Mouse (Mus musculus) embryonic facial prominence, embryonic 15.5 days (tissue): ENCODE measurements around the gene Ppfibp2. TPM values are rescaled to one million over a fixed set of nuclear protein-coding genes. Genes with fewer than 3 reads are reported as not detected.

Source experiments
- ATAC-seq: fragments of 200-750 bp; cut with Nextera tagmentation; 2 replicates; pipeline ENCODE4 v1.8.0; 2017; ENCODE audit warnings: low read depth, moderate TSS enrichment; ENCODE audit not compliant: insufficient number of reproducible peaks, low FRiP score, low TSS enrichment
- H3K27ac ChIP-seq: fragments of 300-500 bp; sonication (generic); replicated peaks from 2 replicates; pipeline ENCODE4 v1.5.1; 2015; ENCODE audit warnings: mild to moderate bottlenecking, inconsistent platforms
- H3K27me3 ChIP-seq: fragments of 300-500 bp; sonication (generic); 2 replicates; pipeline ENCODE4 v1.6.1; 2015; ENCODE audit warnings: inconsistent platforms
- H3K36me3 ChIP-seq: fragments of 300-500 bp; sonication (generic); 2 replicates; pipeline ENCODE4 v1.6.1; 2015; ENCODE audit warnings: mild to moderate bottlenecking, inconsistent platforms
- H3K4me1 ChIP-seq: fragments of 300-500 bp; sonication (generic); 2 replicates; pipeline ENCODE4 v1.6.1; 2015; ENCODE audit warnings: inconsistent platforms
- H3K4me2 ChIP-seq: fragments of 300-500 bp; sonication (generic); replicated peaks from 2 replicates; pipeline ENCODE4 v1.6.1; 2015; ENCODE audit warnings: mild to moderate bottlenecking, inconsistent platforms
- H3K4me3 ChIP-seq: fragments of 300-500 bp; sonication (generic); replicated peaks from 2 replicates; pipeline ENCODE4 v1.5.1; 2015; ENCODE audit warnings: mild to moderate bottlenecking, inconsistent platforms
- H3K9ac ChIP-seq: fragments of 300-500 bp; sonication (generic); 2 replicates; pipeline ENCODE4 v1.6.1; 2015; ENCODE audit warnings: inconsistent platforms
- H3K9me3 ChIP-seq: fragments of 300-500 bp; sonication (generic); replicated peaks from 2 replicates; pipeline ENCODE4 v1.6.1; 2016; ENCODE audit warnings: inconsistent platforms
- WGBS: fragments of 180-500 bp; shearing (Covaris S2); methylation state at CpG from one replicate; pipeline ENCODE4 v1.1.7; 2015; 5-methylcytosine and 5-hydroxymethylcytosine counted together
- polyA plus RNA-seq: library from polyadenylated mRNA; unstranded; fragments of >200 nt; fragmentation: Nextera tagmentation; extraction: Ambion mirVana; gene quantifications from 2 replicates; pipeline ENCODE4 v1.2.1, GENCODE M21; 2015

The Ppfibp2 gene
- polyA plus RNA-seq, 1 experiment from 2014 or later, result 18.6 TPM

DNA sequence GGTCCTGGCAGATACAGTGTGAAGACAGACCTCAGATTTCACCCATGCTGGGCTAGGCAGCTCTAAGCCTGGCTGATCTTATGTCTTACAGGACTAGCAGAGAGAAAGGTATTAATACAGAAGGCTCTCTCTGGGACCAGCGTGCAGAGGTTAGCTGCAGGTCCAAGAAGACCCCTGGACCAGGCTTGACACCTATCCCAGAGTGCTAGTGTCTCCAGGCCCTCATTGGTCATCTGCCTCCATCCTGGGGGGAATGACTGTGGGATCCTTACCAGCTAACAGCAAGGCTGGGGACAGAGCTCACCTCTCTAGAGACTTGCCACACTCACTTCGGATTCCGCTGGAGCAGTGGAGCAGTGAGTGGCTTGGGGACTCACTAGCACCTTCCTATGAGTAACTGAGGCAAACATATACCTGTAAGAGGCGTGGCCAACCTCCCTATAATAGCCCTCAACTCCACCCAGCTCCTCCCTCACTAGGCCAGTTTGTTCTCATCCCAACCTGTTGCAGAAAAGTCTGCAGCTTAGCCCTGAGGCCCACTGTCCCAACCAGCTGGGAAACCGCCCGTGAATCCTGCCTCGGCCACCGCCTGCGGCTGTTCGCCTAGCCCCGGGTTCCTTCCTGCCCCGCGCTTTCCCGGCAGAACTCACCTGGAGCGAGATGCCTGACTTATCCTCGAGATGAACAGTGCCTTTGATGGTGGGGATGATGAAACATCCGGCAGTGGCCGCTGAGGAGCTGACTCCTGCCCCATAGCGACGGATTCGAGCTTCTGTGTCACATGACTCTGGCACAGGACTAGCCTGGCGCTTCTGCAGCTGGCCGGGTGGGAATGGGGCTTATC lies 162.5 kb downstream of the Ppfibp2 start, which contains the start of gene Cyb5r2:
Cyb5r2 (minus strand) TSS at position 725 of the 844 bp plus-strand sequence.
- ATAC-seq, result peak; percentile 60
- Histone ChIP-seq H3K4me1 (peaks cover 8% of the 10 kb centered on the region; the same call in 1 of the 2 replicates), H3K9me3 (no peaks in the 10 kb centered on the region), H3K4me3 (peak within 1 kb of the TSS; percentile 21), H3K27me3 (no peaks in the 10 kb centered on the region), H3K27ac (no peak within 1 kb of the TSS), H3K4me2 (peak within 1 kb of the TSS; percentile 46), H3K9ac (no peak within 1 kb of the TSS), H3K36me3 (no peaks in the 10 kb centered on the region)
- WGBS, result 12% methylated on average over 23 of the region's 23 CpGs

DNA sequence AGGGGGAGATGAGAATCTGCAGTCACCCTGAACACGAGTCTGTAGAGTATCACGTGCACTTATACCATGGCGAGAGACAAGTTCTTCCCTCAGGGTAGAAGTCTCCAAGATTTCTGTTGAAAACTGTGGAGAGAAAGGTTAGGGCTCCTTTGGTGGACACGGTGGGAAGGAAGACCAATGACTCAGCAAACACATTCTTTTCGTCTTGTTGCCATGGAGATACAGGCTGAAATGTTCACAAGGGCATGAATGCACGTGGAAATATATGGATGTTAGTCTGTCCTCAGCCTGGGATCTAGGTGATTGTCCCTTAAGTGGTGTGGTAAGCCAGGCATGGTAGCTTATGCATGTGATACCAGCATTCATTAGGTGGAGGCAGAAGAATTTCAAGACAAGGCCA lies 175.8 kb downstream of the Ppfibp2 start:
- Histone ChIP-seq H3K4me3 (no peak overlapping the region), H3K27me3 (no peaks in the 10 kb centered on the region), H3K9me3 (no peaks in the 10 kb centered on the region), H3K27ac (no peak overlapping the region), H3K36me3 (no peaks in the 10 kb centered on the region), H3K4me1 (no peaks in the 10 kb centered on the region), H3K4me2 (no peak overlapping the region), H3K9ac (no peak overlapping the region)
- WGBS, result 53% methylated on average over 6 of the region's 6 CpGs
- ATAC-seq, result no peak

DNA sequence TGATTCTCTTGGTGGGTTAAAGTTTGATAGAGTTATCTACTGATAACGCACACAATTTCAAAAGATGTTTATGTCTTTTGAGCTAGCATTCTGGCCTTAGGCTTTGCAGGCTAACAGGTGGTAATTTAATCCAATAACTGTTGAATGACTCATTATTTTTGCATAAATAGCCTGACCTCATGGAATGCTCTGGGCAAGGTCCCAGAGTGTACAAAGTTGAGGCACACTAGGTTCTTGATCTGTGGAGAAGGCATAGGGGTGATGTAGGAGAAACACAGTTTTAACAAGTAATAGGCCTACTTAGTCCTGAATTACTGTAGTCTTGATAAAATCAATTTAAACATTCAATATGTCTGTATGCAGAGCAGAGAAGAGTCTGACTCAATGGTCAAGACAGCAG lies 183.2 kb downstream of the Ppfibp2 start:
- 77% methylated on average over 1 of the region's 1 CpGs for WGBS
- Histone ChIP-seq H3K9me3 (no peaks in the 10 kb centered on the region), H3K27me3 (no peaks in the 10 kb centered on the region), H3K4me1 (no peaks in the 10 kb centered on the region), H3K36me3 (no peaks in the 10 kb centered on the region), H3K4me3 (no peak overlapping the region), H3K4me2 (no peak overlapping the region), H3K27ac (no peak overlapping the region), H3K9ac (no peak overlapping the region)
- ATAC-seq, result no peak

DNA sequence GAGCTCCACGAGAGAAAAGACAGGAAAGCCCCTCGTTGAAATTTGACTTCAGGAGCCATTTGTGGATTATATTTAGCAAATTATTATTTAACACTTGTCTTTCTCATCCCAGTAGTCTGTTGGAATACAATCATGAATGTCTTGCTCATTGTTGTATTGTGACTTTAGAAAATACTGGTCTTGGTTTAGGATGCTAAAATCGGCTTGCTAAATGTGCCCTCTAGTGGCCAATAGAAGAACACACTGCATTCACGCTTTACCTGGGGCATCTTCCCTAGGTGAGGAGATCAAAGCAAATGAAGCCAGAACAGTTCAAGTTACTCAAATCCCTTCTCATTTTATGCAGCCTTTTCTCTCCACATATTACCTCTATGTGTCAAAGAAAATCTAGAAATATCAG lies 184.6 kb downstream of the Ppfibp2 start:
- Histone ChIP-seq H3K27me3 (no peaks in the 10 kb centered on the region), H3K9me3 (no peaks in the 10 kb centered on the region), H3K27ac (no peak overlapping the region), H3K4me2 (no peak overlapping the region), H3K4me3 (no peak overlapping the region), H3K4me1 (no peaks in the 10 kb centered on the region), H3K36me3 (no peaks in the 10 kb centered on the region), H3K9ac (no peak overlapping the region)
- WGBS, result 43% methylated on average over 4 of the region's 4 CpGs
- no peak for ATAC-seq

DNA sequence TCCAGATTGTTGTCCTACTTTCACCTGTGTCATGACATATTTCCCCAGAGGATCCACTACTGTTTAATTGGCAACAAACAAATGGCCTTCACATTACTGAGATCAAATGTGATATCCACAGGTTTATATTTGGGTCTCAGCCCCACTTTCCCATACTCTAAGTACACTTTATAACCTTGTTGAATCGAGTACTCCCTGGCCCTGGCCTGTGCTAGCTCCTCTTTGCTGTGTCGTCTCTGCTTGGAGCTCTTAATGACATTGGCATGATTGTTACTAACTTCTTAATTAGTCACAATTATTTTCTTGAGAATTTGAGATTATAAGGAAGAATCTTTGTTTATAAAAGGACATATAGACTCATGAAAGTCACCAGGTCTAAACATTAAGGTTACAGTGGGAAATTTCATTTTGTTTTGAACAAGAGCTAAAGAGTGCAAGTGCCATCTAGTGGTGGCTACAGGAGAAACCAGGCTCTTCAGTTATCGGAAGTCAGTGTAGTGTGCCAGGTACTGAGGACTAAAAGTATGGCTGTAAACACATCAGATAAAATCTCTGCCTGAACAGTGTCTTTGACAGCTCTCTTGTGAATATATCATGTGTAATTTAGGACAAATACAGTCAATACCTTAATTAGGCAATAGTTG lies 193.1 kb downstream of the Ppfibp2 start:
- no peaks in the 10 kb centered on the region for H3K27me3 ChIP-seq
- 63% methylated on average over 3 of the region's 3 CpGs for WGBS
- H3K27ac ChIP-seq, result no peak overlapping the region
- H3K36me3 ChIP-seq, result no peaks in the 10 kb centered on the region
- H3K4me2 ChIP-seq, result no peak overlapping the region
- H3K9me3 ChIP-seq, result no peaks in the 10 kb centered on the region
- H3K4me3 ChIP-seq, result no peak overlapping the region
- ATAC-seq, result no peak
- H3K4me1 ChIP-seq, result no peaks in the 10 kb centered on the region
- H3K9ac ChIP-seq, result no peak overlapping the region

DNA sequence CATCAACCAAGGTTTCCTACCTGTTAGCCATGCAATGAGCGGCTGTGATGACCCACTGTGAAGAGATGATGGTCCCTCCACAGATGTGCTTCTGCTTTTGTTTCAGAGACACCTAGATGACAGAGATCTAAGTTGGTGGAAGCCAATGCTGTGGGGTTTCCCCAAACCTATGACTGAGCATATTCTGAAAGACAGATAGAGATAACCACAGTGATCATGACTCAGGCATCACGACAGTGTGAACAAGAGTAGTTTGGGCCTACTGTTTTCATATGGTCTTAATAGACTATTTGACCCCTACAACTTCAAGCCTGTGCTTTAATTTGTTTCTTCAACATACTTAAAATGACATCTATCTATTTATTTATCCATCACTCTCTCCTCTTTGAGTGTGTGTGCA lies 201.5 kb downstream of the Ppfibp2 start:
- no peaks in the 10 kb centered on the region for H3K4me1 ChIP-seq
- H3K9ac ChIP-seq, result no peak overlapping the region
- no peaks in the 10 kb centered on the region for H3K36me3 ChIP-seq
- H3K4me2 ChIP-seq, result no peak overlapping the region
- no peaks in the 10 kb centered on the region for H3K27me3 ChIP-seq
- no peak for ATAC-seq
- 82% methylated on average over 2 of the region's 2 CpGs for WGBS
- no peak overlapping the region for H3K4me3 ChIP-seq
- H3K27ac ChIP-seq, result no peak overlapping the region
- H3K9me3 ChIP-seq, result no peaks in the 10 kb centered on the region

Other genes with a start within 250 kb of the Ppfibp2 start
- 4.3 and 4.7 TPM in 2 replicates for gene Syt9, start 224.5 kb upstream of the Ppfibp2 start, polyA plus RNA-seq
- 29.0 and 31.4 TPM in 2 replicates for gene Olfml1, start 27.8 kb upstream of the Ppfibp2 start, polyA plus RNA-seq
- 0.23 TPM in 1 of 2 replicates, not detected in the other for gene 5330417H12Rik, start 30.0 kb downstream of the Ppfibp2 start, polyA plus RNA-seq
- gene Cyb5r2, start 162.8 kb downstream of the Ppfibp2 start, polyA plus RNA-seq, result 0.53 and 0.72 TPM in 2 replicates
- gene Ovch2, start 206.0 kb downstream of the Ppfibp2 start, polyA plus RNA-seq, result not detected in 2 replicates
- 0.18 TPM in 1 of 2 replicates, not detected in the other for gene Olfr467, start 217.1 kb downstream of the Ppfibp2 start, polyA plus RNA-seq
- gene Olfr469, start 230.3 kb downstream of the Ppfibp2 start, polyA plus RNA-seq, result not detected in 2 replicates